Mouse (Mus musculus) cerebellum, adult 11-12 months (tissue): Measurements from ENCODE around the gene Vmn2r98.
"Not testable (repeated sequence)": the region's sequence is repeated elsewhere in the genome, so short reads cannot be mapped to it uniquely, and the experiment has no call there.

Source experiments
- DNase-seq: peaks from one replicate; pipeline ENCODE4 v3.0.0; 2022

Vmn2r98 gene

GRCm38 (mm10) chr17:19053160-19053559, at the start of gene Vmn2r98:
Gene Vmn2r98, plus strand, starts transcription at chr17:19053460.
- DNase-seq: not testable (repeated sequence)

DNA sequence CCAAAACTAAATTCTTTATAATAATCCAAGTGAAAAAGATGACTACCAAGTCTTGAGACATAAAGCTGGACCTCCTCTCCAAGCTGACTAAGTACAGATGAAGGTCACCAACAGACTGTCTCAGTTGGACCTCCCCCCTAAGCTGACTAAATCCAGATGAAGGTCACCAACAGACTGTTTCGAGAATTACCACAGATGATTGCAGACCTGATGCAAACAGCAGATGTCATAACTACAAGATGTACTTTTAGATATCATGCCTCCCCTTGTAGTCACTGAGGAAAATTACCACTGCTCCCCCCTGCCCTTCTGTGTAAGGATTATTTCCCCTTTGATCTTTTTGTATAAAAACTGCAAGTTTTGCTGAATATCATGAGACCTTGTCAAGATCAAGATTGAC, 21.8 kb upstream of the Vmn2r98 start:
- DNase-seq: not testable (repeated sequence)

- no peak for DNase-seq
Measured at GRCm38 (mm10) chr17:19031962-19032361, 21.3 kb upstream of the Vmn2r98 start.

DNA sequence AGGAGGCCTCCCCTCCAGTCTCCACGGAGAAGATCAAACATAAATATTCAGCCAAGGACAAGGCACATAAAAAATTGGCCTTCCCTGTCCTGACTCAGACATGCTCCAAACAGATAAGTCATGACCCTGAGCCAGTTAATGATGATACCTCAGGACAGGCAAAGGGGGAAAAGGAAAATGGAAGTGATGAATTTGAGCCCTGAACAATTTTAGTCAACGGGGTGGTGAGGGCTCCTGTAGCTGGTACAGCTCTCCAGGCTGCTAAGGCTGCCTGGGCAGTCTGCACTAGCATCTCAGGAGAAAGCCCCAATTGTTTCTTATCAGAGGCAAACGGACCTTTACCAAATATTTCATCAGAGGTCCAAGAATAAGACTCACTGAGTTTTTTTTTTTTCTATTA, 20.5 kb upstream of the Vmn2r98 start:
- DNase-seq: no peak
